ENCODE assay signal across 12 mouse cellular contexts in genomic region chr7:141491151-141491550, GRCm38 (mm10). TPM values are rescaled to one million over a fixed set of nuclear protein-coding genes. Genes with fewer than 3 reads are reported as not detected.
A peak's percentile ranks its signal among the peaks of the same experiment; 100 is the strongest.
DNase-seq lines count a peak whose midpoint lies in the region; ATAC-seq and TF ChIP-seq lines count a peak whose summit lies in the region.
"Had no signal": no experiment of that assay in that cellular context is flagged by ENCODE, and none has a peak within 500 bp of the region (broad histone marks: within the 10 kb centered on the region; RNA-seq: fewer than 3 reads in every experiment).

No protein-coding gene starts in this region.

- H3K27me3 ChIP-seq in intestine, postnatal 0 days (replicated peaks; ENCODE audit: control insufficient read depth, insufficient read depth, low read length) = no peaks in the 10 kb centered on the region
- H3K27me3 ChIP-seq in intestine, embryonic 15.5 days (replicated peaks) = no peaks in the 10 kb centered on the region
- H3K27me3 ChIP-seq: midbrain, embryonic 12.5 days; Patski had no signal

- peak; percentile 55 for DNase-seq in A20 (ENCODE audit: low read depth, low spot score)
- DNase-seq in lung, postnatal 10 days = peak; percentile 31
- no peak for DNase-seq in layer of hippocampus, adult 18-20 months (ENCODE audit: low spot score in 2 of 2)
- no peak for DNase-seq in frontal cortex, postnatal 36 days (ENCODE audit: low spot score in 2 of 2)
- DNase-seq in frontal cortex, postnatal 10 days (ENCODE audit: low spot score in 2 of 2) = no peak

- ATAC-seq in intestine, postnatal 0 days = no peak
- ATAC-seq in intestine, embryonic 15.5 days = no peak
- ATAC-seq: hindbrain, embryonic 16.5 days; Patski had no signal

- H3K4me2 ChIP-seq in intestine, postnatal 0 days (replicated peaks; ENCODE audit: low read depth) = no peak overlapping the region
- no peak overlapping the region for H3K4me2 ChIP-seq in intestine, embryonic 15.5 days (replicated peaks)
- H3K4me2 ChIP-seq: midbrain, embryonic 12.5 days had no signal

- peaks cover 39% of the 10 kb centered on the region for H3K36me3 ChIP-seq in intestine, postnatal 0 days (ENCODE audit: control insufficient read depth, insufficient read depth)
- H3K36me3 ChIP-seq in intestine, embryonic 15.5 days = peaks cover 8% of the 10 kb centered on the region

- no peak overlapping the region for H3K27ac ChIP-seq in intestine, postnatal 0 days (ENCODE audit: low read depth, low read length)
- H3K27ac ChIP-seq in intestine, embryonic 15.5 days = no peak overlapping the region
- H3K27ac ChIP-seq in bone marrow macrophage, adult 2 months (ENCODE audit: insufficient read depth, low read depth, low read length) = peak overlapping the region; percentile 77
- H3K27ac ChIP-seq: heart, embryonic 10.5 days; midbrain, embryonic 12.5 days had no signal

- peak; percentile 57 for TF ChIP-seq CTCF in intestine, postnatal 0 days (IDR thresholded peaks at IDR 0.05; ENCODE audit: low read depth)
- TF ChIP-seq CTCF in bone marrow macrophage, adult 2 months (IDR thresholded peaks at IDR 0.05; ENCODE audit: low read depth, low read length) = peak; percentile 42; the same call in 1 of the 2 replicates

- 81% methylated on average over 2 of the region's 2 CpGs for WGBS in intestine, postnatal 0 days
- WGBS in intestine, embryonic 15.5 days = 84% methylated on average over 2 of the region's 2 CpGs

- no peaks in the 10 kb centered on the region for H3K9me3 ChIP-seq in intestine, postnatal 0 days (ENCODE audit: control insufficient read depth)
- H3K9me3 ChIP-seq in intestine, embryonic 15.5 days = no peaks in the 10 kb centered on the region
- H3K9me3 ChIP-seq: heart, embryonic 10.5 days; midbrain, embryonic 12.5 days had no signal

- no peaks in the 10 kb centered on the region for H3K4me1 ChIP-seq in intestine, postnatal 0 days (replicated peaks; ENCODE audit: control insufficient read depth, insufficient read depth, low read length)
- H3K4me1 ChIP-seq in intestine, embryonic 15.5 days (replicated peaks) = no peaks in the 10 kb centered on the region
- H3K4me1 ChIP-seq in bone marrow macrophage, adult 2 months (ENCODE audit: control insufficient read depth, insufficient read depth, low read length) = peaks cover 39% of the 10 kb centered on the region
- H3K4me1 ChIP-seq: heart, embryonic 10.5 days; midbrain, embryonic 12.5 days had no signal

- TF ChIP-seq POLR2A in bone marrow macrophage, adult 2 months (IDR thresholded peaks at IDR 0.05; ENCODE audit: borderline replicate concordance, low read depth, low read length) = no peak

- no peak overlapping the region for H3K9ac ChIP-seq in intestine, postnatal 0 days (ENCODE audit: low read depth, low read length)
- no peak overlapping the region for H3K9ac ChIP-seq in intestine, embryonic 15.5 days
- H3K9ac ChIP-seq: midbrain, embryonic 12.5 days had no signal

- H3K4me3 ChIP-seq in intestine, postnatal 0 days (ENCODE audit: low read depth, low read length) = no peak overlapping the region
- H3K4me3 ChIP-seq in intestine, embryonic 15.5 days (replicated peaks) = no peak overlapping the region
- no peak overlapping the region for H3K4me3 ChIP-seq in bone marrow macrophage, adult 2 months (ENCODE audit: insufficient read depth, low read length)
- H3K4me3 ChIP-seq: heart, embryonic 10.5 days; midbrain, embryonic 12.5 days had no signal

RNA-seq across cellular contexts. Expression of gene Tspan4, which starts 16.1 kb away (rescaled TPM):
- polyA plus RNA-seq in intestine, postnatal 0 days (2015; fragmentation: Nextera tagmentation; extraction: Ambion mirVana) = 39.7 and 40.1 TPM in 2 replicates
- polyA plus RNA-seq in intestine, embryonic 15.5 days (2015; fragmentation: Nextera tagmentation; extraction: Ambion mirVana) = 60.7 and 67.8 TPM in 2 replicates
- polyA plus RNA-seq in bone marrow macrophage, adult 2 months (2012; ENCODE audit: insufficient read depth, insufficient read length, missing spikeins) = 99.8 and 102 TPM in 2 replicates
- total RNA-seq in layer of hippocampus, adult 18-20 months (2021) = 10 to 100 TPM; 11.3 to 11.7 TPM

RNA-seq across cellular contexts. Expression of gene Polr2l, which starts 16.2 kb away (rescaled TPM):
- polyA plus RNA-seq in intestine, postnatal 0 days (2015; fragmentation: Nextera tagmentation; extraction: Ambion mirVana) = 36.8 and 37.9 TPM in 2 replicates
- polyA plus RNA-seq in intestine, embryonic 15.5 days (2015; fragmentation: Nextera tagmentation; extraction: Ambion mirVana) = 57.9 and 61.9 TPM in 2 replicates
- polyA plus RNA-seq in bone marrow macrophage, adult 2 months (2012; ENCODE audit: insufficient read depth, insufficient read length, missing spikeins) = 4.8 and 5.0 TPM in 2 replicates
- total RNA-seq in layer of hippocampus, adult 18-20 months (2021) = 10 to 100 TPM; 39.2 to 42.8 TPM

RNA-seq across cellular contexts. Expression of gene Cd151, which starts 24.0 kb away (rescaled TPM):
- 27.6 and 29.3 TPM in 2 replicates for polyA plus RNA-seq in intestine, postnatal 0 days (2015; fragmentation: Nextera tagmentation; extraction: Ambion mirVana)
- polyA plus RNA-seq in intestine, embryonic 15.5 days (2015; fragmentation: Nextera tagmentation; extraction: Ambion mirVana) = 21.5 and 25.5 TPM in 2 replicates
- 49.5 and 57.9 TPM in 2 replicates for polyA plus RNA-seq in bone marrow macrophage, adult 2 months (2012; ENCODE audit: insufficient read depth, insufficient read length, missing spikeins)
- 10 to 100 TPM; 24.2 to 26.0 TPM for total RNA-seq in layer of hippocampus, adult 18-20 months (2021)

RNA-seq across cellular contexts. Expression of gene Cracr2b, which starts 30.3 kb away (rescaled TPM):
- 12.6 and 12.7 TPM in 2 replicates for polyA plus RNA-seq in intestine, postnatal 0 days (2015; fragmentation: Nextera tagmentation; extraction: Ambion mirVana)
- polyA plus RNA-seq in intestine, embryonic 15.5 days (2015; fragmentation: Nextera tagmentation; extraction: Ambion mirVana) = 16.5 and 22.0 TPM in 2 replicates
- 66.8 and 69.6 TPM in 2 replicates for polyA plus RNA-seq in bone marrow macrophage, adult 2 months (2012; ENCODE audit: insufficient read depth, insufficient read length, missing spikeins)
- total RNA-seq in layer of hippocampus, adult 18-20 months (2021) = 1 to 10 TPM; 3.3 TPM

RNA-seq across cellular contexts. Expression of gene Pnpla2, which starts 36.2 kb away (rescaled TPM):
- 75.5 and 79.4 TPM in 2 replicates for polyA plus RNA-seq in intestine, postnatal 0 days (2015; fragmentation: Nextera tagmentation; extraction: Ambion mirVana)
- polyA plus RNA-seq in intestine, embryonic 15.5 days (2015; fragmentation: Nextera tagmentation; extraction: Ambion mirVana) = 35.1 and 38.1 TPM in 2 replicates
- polyA plus RNA-seq in bone marrow macrophage, adult 2 months (2012; ENCODE audit: insufficient read depth, insufficient read length, missing spikeins) = 92.9 and 94.0 TPM in 2 replicates
- 10 to 100 TPM; 29.9 to 35.6 TPM for total RNA-seq in layer of hippocampus, adult 18-20 months (2021)

Comparison
In these comparisons a context has a peak if more than half of its experiments do, and no peak if none do; other contexts are left out.
1. DNase-seq: peak in A20 (single experiment) and lung, postnatal 10 days (single experiment); none in layer of hippocampus, adult 18-20 months (0 of 2), frontal cortex, postnatal 36 days (0 of 2) and frontal cortex, postnatal 10 days (0 of 2).